Mouse (Mus musculus): ENCODE measurements at regions not wholly inside any gene's neighbourhood (a gene's known extent, or its start where the extent isn't known, plus 50 kb on each side); places are given as distances from the start of the nearest gene placed in this dataset.
A peak's percentile ranks its signal among the peaks of the same experiment; 100 is the strongest.

- no peak for DNase-seq (ENCODE audit: extremely low spot score in 1 of 2, low spot score in 2 of 2)
- intact Hi-C loops (cut with DNase I) = no loop called here
These were observed 408.5 kb upstream of the Ube2e3 start for GRCm38 (mm10) chr2:78459444-78459843.

GRCm38 (mm10) chr2:78453411-78453810 is 414.5 kb upstream of the Ube2e3 start:
- no peak for DNase-seq (ENCODE audit: extremely low spot score in 1 of 2, low spot score in 2 of 2)
- intact Hi-C loops (cut with DNase I) = no loop called here

- DNase-seq (ENCODE audit: extremely low spot score in 1 of 2, low spot score in 2 of 2) = no peak
- intact Hi-C loops (cut with DNase I) = no loop called here
These were observed 431.1 kb upstream of the Ube2e3 start for GRCm38 (mm10) chr2:78436816-78437215.

- no peak for DNase-seq (ENCODE audit: extremely low spot score in 1 of 2, low spot score in 2 of 2)
- intact Hi-C loops (cut with DNase I) = no loop called here
These were observed 432.9 kb upstream of the Ube2e3 start for GRCm38 (mm10) chr2:78435071-78435470.

GRCm38 (mm10) chr2:78427659-78428336 is 440.1 kb upstream of the Ube2e3 start:
- DNase-seq (ENCODE audit: extremely low spot score in 1 of 2, low spot score in 2 of 2) = no peak
- intact Hi-C loops (cut with DNase I) = no loop called here

- intact Hi-C loops (cut with DNase I) = no loop called here
- no peak for DNase-seq (ENCODE audit: extremely low spot score in 1 of 2, low spot score in 2 of 2)
These were observed 449.2 kb upstream of the Ube2e3 start for GRCm38 (mm10) chr2:78418561-78419338.

- no peak for DNase-seq (ENCODE audit: extremely low spot score in 1 of 2, low spot score in 2 of 2)
- intact Hi-C loops (cut with DNase I) = no loop called here
These were observed 451.3 kb upstream of the Ube2e3 start for GRCm38 (mm10) chr2:78416574-78417109.

- intact Hi-C loops (cut with DNase I) = no loop called here
- no peak for DNase-seq (ENCODE audit: extremely low spot score in 1 of 2, low spot score in 2 of 2)
These were observed 454.9 kb upstream of the Ube2e3 start for GRCm38 (mm10) chr2:78412985-78413384.

GRCm38 (mm10) chr2:78403890-78404289 is 457.7 kb upstream of the Cwc22 start:
- intact Hi-C loops (cut with DNase I) = no loop called here
- DNase-seq (ENCODE audit: extremely low spot score in 1 of 2, low spot score in 2 of 2) = no peak

- intact Hi-C loops (cut with DNase I) = no loop called here
- no peak for DNase-seq (ENCODE audit: extremely low spot score in 1 of 2, low spot score in 2 of 2)
These were observed 453.1 kb upstream of the Cwc22 start for GRCm38 (mm10) chr2:78399236-78399635.

- no peak for DNase-seq (ENCODE audit: extremely low spot score in 1 of 2, low spot score in 2 of 2)
- intact Hi-C loops (cut with DNase I) = no loop called here
These were observed 450.7 kb upstream of the Cwc22 start for GRCm38 (mm10) chr2:78396924-78397323.

- DNase-seq (ENCODE audit: extremely low spot score in 1 of 2, low spot score in 2 of 2) = no peak
- intact Hi-C loops (cut with DNase I) = no loop called here
These were observed 446.9 kb upstream of the Cwc22 start for GRCm38 (mm10) chr2:78393090-78393489.

GRCm38 (mm10) chr2:78392425-78392824 is 446.2 kb upstream of the Cwc22 start:
- intact Hi-C loops (cut with DNase I) = no loop called here

GRCm38 (mm10) chr2:78388001-78388400 is 441.8 kb upstream of the Cwc22 start:
- DNase-seq (ENCODE audit: extremely low spot score in 1 of 2, low spot score in 2 of 2) = peak; percentile 18 to 33
- intact Hi-C loops (cut with DNase I) = no loop called here

More at GRCm38 (mm10) chr2:78392425-78392824, 446.2 kb upstream of the Cwc22 start:
- DNase-seq (ENCODE audit: extremely low spot score in 1 of 2, low spot score in 2 of 2) = no peak

GRCm38 (mm10) chr2:78381234-78381633 is 435.1 kb upstream of the Cwc22 start:
- intact Hi-C loops (cut with DNase I) = no loop called here
- no peak for DNase-seq (ENCODE audit: extremely low spot score in 1 of 2, low spot score in 2 of 2)

GRCm38 (mm10) chr2:78331736-78332475 is 385.7 kb upstream of the Cwc22 start:
- DNase-seq (ENCODE audit: extremely low spot score in 1 of 2, low spot score in 2 of 2) = no peak
- intact Hi-C loops (cut with DNase I) = no loop called here

GRCm38 (mm10) chr2:78326091-78326490 is 379.9 kb upstream of the Cwc22 start:
- DNase-seq (ENCODE audit: extremely low spot score in 1 of 2, low spot score in 2 of 2) = no peak
- intact Hi-C loops (cut with DNase I) = no loop called here

GRCm38 (mm10) chr2:78322216-78322965 is 376.2 kb upstream of the Cwc22 start:
- DNase-seq (ENCODE audit: extremely low spot score in 1 of 2, low spot score in 2 of 2) = no peak
- intact Hi-C loops (cut with DNase I) = no loop called here

All from left cerebral cortex, postnatal 10 days (tissue).